Comparison of ENCODE assay signal across 8 mouse cellular contexts in the genomic region with DNA sequence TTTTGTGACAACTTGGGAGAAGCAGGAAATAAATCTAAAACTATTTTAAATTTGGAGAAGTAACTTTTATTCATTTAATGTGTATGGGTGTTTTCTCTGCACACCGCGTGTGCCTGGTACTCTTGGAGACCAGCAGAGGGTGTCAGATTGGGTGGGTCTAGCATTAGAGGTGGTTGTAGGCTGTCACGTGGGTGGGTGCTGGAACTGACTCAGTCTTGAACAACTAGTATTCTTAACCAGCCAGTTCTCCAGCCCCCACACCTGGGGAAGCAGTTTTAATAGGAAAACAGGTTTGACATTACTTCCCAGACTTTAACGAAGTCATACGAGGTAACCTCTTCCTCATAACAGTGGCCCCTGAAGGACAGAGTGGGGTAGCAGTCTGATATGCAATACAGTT. TPM values are rescaled to one million over a fixed set of nuclear protein-coding genes. Genes with fewer than 3 reads are reported as not detected.
DNase-seq lines count a peak whose midpoint lies in the region; ATAC-seq and TF ChIP-seq lines count a peak whose summit lies in the region.

No protein-coding gene starts in this region.

- no peak for ATAC-seq in hindbrain, embryonic 11.5 days (ENCODE audit: low FRiP score)

- H3K9ac ChIP-seq in hindbrain, embryonic 11.5 days (ENCODE audit: low read depth, low read length): no peak overlapping the region

- H3K9me3 ChIP-seq in hindbrain, embryonic 11.5 days (ENCODE audit: control insufficient read depth, low read length): no peaks in the 10 kb centered on the region

- 65% methylated on average over 5 of the region's 5 CpGs for WGBS in hindbrain, embryonic 11.5 days
- 9% methylated on average over 5 of the region's 5 CpGs for WGBS in thymus, adult 2 months

- H3K4me2 ChIP-seq in hindbrain, embryonic 11.5 days (replicated peaks; ENCODE audit: low read depth, low read length): peak overlapping the region; percentile 43

- H3K27me3 ChIP-seq in hindbrain, embryonic 11.5 days (ENCODE audit: control insufficient read depth, insufficient read depth, low read length): no peaks in the 10 kb centered on the region
- H3K27me3 ChIP-seq in thymus, adult 2 months (ENCODE audit: control insufficient read depth, insufficient read depth, low read length): no peaks in the 10 kb centered on the region

- peak; percentile 29 to 32 for DNase-seq in cerebellum, postnatal 10 days
- DNase-seq in cerebellum, postnatal 36 days: no peak
- peak; percentile 47 to 49 for DNase-seq in right cerebral cortex, adult 2 months (ENCODE audit: low spot score in 2 of 2)
- no peak for DNase-seq in right cerebral cortex, postnatal 4 days
- DNase-seq in hindbrain, embryonic 11.5 days (ENCODE audit: low spot score): peak; percentile 8
- peak; percentile 33 for DNase-seq in lung, postnatal 36 days
- DNase-seq in thymus, adult 2 months: peak; percentile 45
- no peak for DNase-seq in urinary bladder, postnatal 10 days (ENCODE audit: low spot score)

- peak overlapping the region; percentile 38; the same call in 1 of the 2 replicates for H3K4me3 ChIP-seq in hindbrain, embryonic 11.5 days (ENCODE audit: low read depth, low read length)
- H3K4me3 ChIP-seq in thymus, adult 2 months (ENCODE audit: control insufficient read depth, insufficient read depth, low read length): no peak overlapping the region

- no peak for TF ChIP-seq CTCF in thymus, adult 2 months (IDR thresholded peaks at IDR 0.05; ENCODE audit: borderline replicate concordance, control insufficient read depth, extremely low read depth, insufficient read depth, low read length, poor library complexity)

- no peaks in the 10 kb centered on the region for H3K4me1 ChIP-seq in hindbrain, embryonic 11.5 days (replicated peaks; ENCODE audit: control insufficient read depth, insufficient read depth, low read length)
- H3K4me1 ChIP-seq in thymus, adult 2 months (replicated peaks; ENCODE audit: control insufficient read depth, insufficient read depth, low read length): peaks cover 4% of the 10 kb centered on the region

- no peak overlapping the region for H3K27ac ChIP-seq in hindbrain, embryonic 11.5 days (ENCODE audit: low read depth, low read length)
- no peak overlapping the region for H3K27ac ChIP-seq in thymus, adult 2 months (ENCODE audit: control insufficient read depth, insufficient read depth, low read length)

- H3K36me3 ChIP-seq in hindbrain, embryonic 11.5 days (ENCODE audit: control insufficient read depth, insufficient read depth, low read length): peaks cover 4% of the 10 kb centered on the region; the same call in 1 of the 2 replicates
- peaks cover 3% of the 10 kb centered on the region for H3K36me3 ChIP-seq in thymus, adult 2 months (ENCODE audit: control insufficient read depth, insufficient read depth, low read length)

- TF ChIP-seq POLR2A in thymus, adult 2 months (IDR thresholded peaks at IDR 0.05; ENCODE audit: control insufficient read depth, extremely low read depth, insufficient read depth, low read length, poor library complexity): no peak

RNA-seq across cellular contexts. Expression of gene Prpsap2, which starts 1.4 kb away (rescaled TPM):
- 42.3 and 44.9 TPM in 2 replicates for polyA plus RNA-seq in hindbrain, embryonic 11.5 days (2014; fragmentation: Nextera tagmentation; extraction: Ambion mirVana)
- 22.0 and 25.4 TPM in 2 replicates for polyA plus RNA-seq in thymus, adult 2 months (2012; rRNA removed)

RNA-seq across cellular contexts. Expression of gene Slc5a10, which starts 39.9 kb away (rescaled TPM):
- polyA plus RNA-seq in hindbrain, embryonic 11.5 days (2014; fragmentation: Nextera tagmentation; extraction: Ambion mirVana): 0.09 TPM in 1 of 2 replicates, not detected in the other
- polyA plus RNA-seq in thymus, adult 2 months (2012; rRNA removed): 0.27 and 0.36 TPM in 2 replicates

Comparison
In these comparisons a context has a peak if more than half of its experiments do, and no peak if none do; other contexts are left out.
1. DNase-seq: peak in cerebellum, postnatal 10 days (2 of 2), right cerebral cortex, adult 2 months (2 of 2), hindbrain, embryonic 11.5 days (single experiment), lung, postnatal 36 days (single experiment) and thymus, adult 2 months (single experiment); none in cerebellum, postnatal 36 days (0 of 2), right cerebral cortex, postnatal 4 days (single experiment) and urinary bladder, postnatal 10 days (single experiment).